Mouse (Mus musculus) neural tube, embryonic 14.5 days (tissue): ENCODE data around the gene Cpne5. TPM values are rescaled to one million over a fixed set of nuclear protein-coding genes. Genes with fewer than 3 reads are reported as not detected.
A peak's percentile ranks its signal among the peaks of the same experiment; 100 is the strongest.

ENCODE experiments used
- ATAC-seq: fragments of 200-750 bp; cut with Nextera tagmentation; 2 replicates; pipeline ENCODE4 v1.8.0; 2017; ENCODE audit warnings: low read depth, mild to moderate bottlenecking, moderate TSS enrichment, moderate library complexity
- H3K27ac ChIP-seq: fragments of 300-500 bp; sonication (generic); 2 replicates; pipeline ENCODE4 v1.5.1; 2014; ENCODE audit warnings: low read depth, mild to moderate bottlenecking, control low read depth, low read length, moderate library complexity, mixed read lengths
- H3K27me3 ChIP-seq: fragments of 300-500 bp; sonication (generic); 2 replicates; pipeline ENCODE4 v1.6.1; 2014; ENCODE audit warnings: low read length; ENCODE audit not compliant: control insufficient read depth, insufficient read depth
- H3K36me3 ChIP-seq: fragments of 300-500 bp; sonication (generic); 2 replicates; pipeline ENCODE4 v1.6.1; 2014; ENCODE audit warnings: low read length, mixed read lengths; ENCODE audit not compliant: control insufficient read depth, insufficient read depth
- H3K4me1 ChIP-seq: fragments of 300-500 bp; sonication (generic); 2 replicates; pipeline ENCODE4 v1.6.1; 2014; ENCODE audit warnings: low read length; ENCODE audit not compliant: control insufficient read depth, insufficient read depth
- H3K4me2 ChIP-seq: fragments of 300-500 bp; sonication (generic); 2 replicates; pipeline ENCODE4 v1.6.1; 2014; ENCODE audit warnings: mild to moderate bottlenecking, low read depth, low read length, control low read depth
- H3K4me3 ChIP-seq: fragments of 300-500 bp; sonication (generic); 2 replicates; pipeline ENCODE4 v1.5.1; 2014; ENCODE audit warnings: low read depth, low read length, control low read depth, mixed read lengths
- H3K9ac ChIP-seq: fragments of 300-500 bp; sonication (generic); replicated peaks from 2 replicates; pipeline ENCODE4 v1.6.1; 2014; ENCODE audit warnings: low read depth, mild to moderate bottlenecking, control low read depth, low read length, mixed read lengths
- H3K9me3 ChIP-seq: fragments of 300-500 bp; sonication (generic); 2 replicates; pipeline ENCODE4 v1.6.1; 2016; ENCODE audit warnings: low read length; ENCODE audit not compliant: control insufficient read depth
- WGBS: fragments of 180-500 bp; shearing (Covaris S2); extraction: QIAGEN DNeasy Blood & Tissue Kit; methylation state at CpG from one replicate; pipeline ENCODE4 v1.1.7; 2014; 5-methylcytosine and 5-hydroxymethylcytosine counted together
- polyA plus RNA-seq: library from polyadenylated mRNA; unstranded; fragments of >200 nt; fragmentation: Nextera tagmentation; extraction: Ambion mirVana; gene quantifications from 2 replicates; pipeline ENCODE4 v1.2.1, GENCODE M21; 2014

Cpne5 gene
- polyA plus RNA-seq, 1 experiment from 2014 or later = 64.1 TPM

DNA sequence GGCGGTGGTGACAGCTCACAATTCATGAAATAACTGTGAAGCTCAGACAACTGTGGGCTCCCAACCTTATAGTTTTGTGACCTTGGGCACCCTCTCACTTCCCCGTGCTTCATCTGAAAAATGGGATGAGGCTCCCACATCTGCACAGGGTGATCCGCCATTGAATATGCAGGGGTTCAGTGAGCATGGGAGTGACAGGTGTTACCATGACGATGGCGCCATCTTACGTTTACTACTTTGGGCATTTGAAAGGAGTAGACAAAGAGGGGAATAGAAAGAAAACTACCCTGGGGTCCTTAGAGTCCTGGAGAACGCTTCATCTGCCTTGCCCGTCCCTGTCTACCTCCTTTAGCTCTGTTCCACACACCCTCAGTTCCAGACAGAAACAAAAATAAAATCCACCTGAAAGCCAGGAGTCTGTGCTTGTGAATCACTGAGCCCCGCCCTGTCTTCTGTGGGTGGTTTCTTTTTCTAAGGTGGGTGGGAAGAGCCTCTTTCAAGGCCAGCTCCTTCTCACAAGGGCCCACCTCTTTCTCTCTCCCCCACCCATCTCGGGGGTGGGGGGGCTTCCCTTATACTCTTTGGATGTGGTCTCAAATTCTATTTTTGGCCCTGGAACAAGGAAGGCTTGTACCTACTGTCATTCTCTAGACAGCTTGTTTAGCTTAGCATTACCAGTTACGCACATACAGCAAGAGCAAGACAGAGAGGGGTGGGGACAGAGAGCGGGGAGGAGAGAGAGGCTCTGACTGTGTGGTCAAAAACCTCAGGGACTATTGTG lies 82.4 kb downstream of the Cpne5 start:
- H3K4me1 ChIP-seq = peaks cover 9% of the 10 kb centered on the region; the same call in 1 of the 2 replicates
- no peak for ATAC-seq
- 61% methylated on average over 12 of the region's 12 CpGs for WGBS
- H3K36me3 ChIP-seq = no peaks in the 10 kb centered on the region
- 0 out of 2 replicates have a peak overlapping the region, but pooled peaks have one; percentile 8 for H3K9ac ChIP-seq
- H3K4me3 ChIP-seq = no peak overlapping the region
- H3K27ac ChIP-seq = no peak overlapping the region
- no peaks in the 10 kb centered on the region for H3K27me3 ChIP-seq
- no peak overlapping the region for H3K4me2 ChIP-seq
- no peaks in the 10 kb centered on the region for H3K9me3 ChIP-seq

DNA sequence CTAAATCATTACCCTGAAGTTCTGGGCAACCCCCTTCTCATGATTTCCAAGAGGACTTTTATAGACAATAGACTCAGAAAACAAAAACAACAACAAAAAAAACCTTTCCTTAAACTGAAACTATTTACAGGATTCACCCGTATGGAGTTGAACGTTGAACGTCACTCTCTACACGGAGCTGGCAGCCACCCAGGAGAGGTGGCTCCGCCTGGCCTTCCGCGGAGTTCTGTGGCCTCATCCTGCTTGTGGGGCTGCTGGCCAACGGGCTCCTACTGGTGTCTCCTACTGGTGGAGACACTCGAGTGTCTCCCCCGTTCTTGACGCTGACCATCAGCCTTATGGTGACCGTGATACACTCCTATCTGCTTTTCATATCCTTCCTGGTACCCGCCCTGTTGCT lies 83.7 kb downstream of the Cpne5 start:
- Histone ChIP-seq H3K9me3 (no peaks in the 10 kb centered on the region), H3K27me3 (no peaks in the 10 kb centered on the region), H3K4me2 (no peak overlapping the region), H3K36me3 (no peaks in the 10 kb centered on the region), H3K27ac (no peak overlapping the region), H3K4me1 (peaks cover 9% of the 10 kb centered on the region; the same call in 1 of the 2 replicates), H3K9ac (no peak overlapping the region), H3K4me3 (no peak overlapping the region)
- 87% methylated on average over 13 of the region's 13 CpGs for WGBS
- ATAC-seq = no peak

DNA sequence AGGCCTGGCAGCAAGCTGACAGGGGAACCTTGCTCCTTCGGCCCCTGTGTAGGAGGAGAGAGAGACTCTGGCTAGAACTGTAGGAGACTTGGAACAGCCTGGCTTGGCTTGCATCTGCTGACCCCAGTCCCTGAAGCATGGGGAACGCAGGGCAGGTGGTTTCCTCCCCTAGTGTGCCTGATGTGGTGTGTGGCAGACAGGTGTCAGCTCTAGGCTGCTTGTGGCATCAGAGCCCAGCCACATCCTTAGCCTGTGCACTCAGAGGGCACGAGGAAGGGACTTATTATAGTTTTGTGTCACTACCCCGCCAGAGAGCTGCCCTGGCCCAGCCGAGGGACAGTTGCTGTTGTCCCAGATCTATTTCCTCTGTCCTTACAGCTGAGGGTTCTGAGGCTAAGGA lies 85.4 kb downstream of the Cpne5 start:
- Histone ChIP-seq H3K9ac (no peak overlapping the region), H3K27me3 (no peaks in the 10 kb centered on the region), H3K36me3 (no peaks in the 10 kb centered on the region), H3K27ac (no peak overlapping the region), H3K4me3 (no peak overlapping the region), H3K4me2 (no peak overlapping the region), H3K4me1 (peaks cover 9% of the 10 kb centered on the region; the same call in 1 of the 2 replicates), H3K9me3 (no peaks in the 10 kb centered on the region)
- no peak for ATAC-seq
- 89% methylated on average over 5 of the region's 5 CpGs for WGBS

DNA sequence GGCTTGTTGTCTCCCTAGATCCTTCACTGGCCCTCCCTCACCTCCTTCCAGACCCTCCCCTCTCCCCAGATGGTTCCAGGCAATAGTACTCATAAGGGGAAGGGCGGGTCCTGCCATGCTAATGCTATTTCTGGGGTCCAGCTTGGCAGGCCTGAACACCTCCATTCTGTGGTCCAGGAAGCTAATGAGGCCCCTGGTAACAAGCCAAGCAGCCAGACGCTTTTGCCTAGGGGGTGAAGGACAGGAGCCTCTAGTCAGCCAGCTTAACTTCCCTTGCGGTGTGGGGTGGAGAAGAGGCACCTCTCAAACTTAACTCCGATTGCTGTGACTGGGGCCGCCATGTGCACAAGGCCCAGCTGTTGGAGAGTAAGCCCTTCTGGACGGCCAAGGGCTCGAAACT lies 88.2 kb downstream of the Cpne5 start:
- no peaks in the 10 kb centered on the region for H3K4me1 ChIP-seq
- no peak overlapping the region for H3K4me3 ChIP-seq
- no peaks in the 10 kb centered on the region for H3K27me3 ChIP-seq
- H3K9me3 ChIP-seq = no peaks in the 10 kb centered on the region
- H3K4me2 ChIP-seq = no peak overlapping the region
- ATAC-seq = no peak
- H3K9ac ChIP-seq = no peak overlapping the region
- no peaks in the 10 kb centered on the region for H3K36me3 ChIP-seq
- WGBS = 76% methylated on average over 7 of the region's 7 CpGs
- H3K27ac ChIP-seq = no peak overlapping the region

DNA sequence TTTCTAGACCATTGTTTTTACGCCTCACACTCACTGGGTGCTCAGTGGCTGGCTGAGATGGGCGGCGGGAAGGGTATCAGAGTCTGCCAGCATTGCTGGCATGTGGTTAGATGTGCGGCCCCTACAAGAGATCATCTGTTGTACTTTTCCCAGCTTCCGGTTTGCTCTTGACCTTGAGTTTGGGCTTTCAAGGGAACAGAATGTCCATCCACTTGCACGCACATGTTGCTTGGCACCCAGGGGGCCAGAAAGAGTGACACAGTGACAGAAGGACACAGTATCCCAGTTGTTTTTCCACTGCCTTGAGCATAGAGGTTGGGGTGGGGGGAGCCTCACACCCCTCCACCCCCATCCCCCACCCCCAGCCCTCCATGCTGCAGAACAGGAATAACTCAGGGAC lies 90.2 kb downstream of the Cpne5 start:
- no peak overlapping the region for H3K4me3 ChIP-seq
- H3K9ac ChIP-seq = no peak overlapping the region
- H3K27me3 ChIP-seq = no peaks in the 10 kb centered on the region
- H3K9me3 ChIP-seq = no peaks in the 10 kb centered on the region
- no peak overlapping the region for H3K27ac ChIP-seq
- 75% methylated on average over 6 of the region's 6 CpGs for WGBS
- no peaks in the 10 kb centered on the region for H3K4me1 ChIP-seq
- H3K4me2 ChIP-seq = no peak overlapping the region
- no peaks in the 10 kb centered on the region for H3K36me3 ChIP-seq
- ATAC-seq = no peak

DNA sequence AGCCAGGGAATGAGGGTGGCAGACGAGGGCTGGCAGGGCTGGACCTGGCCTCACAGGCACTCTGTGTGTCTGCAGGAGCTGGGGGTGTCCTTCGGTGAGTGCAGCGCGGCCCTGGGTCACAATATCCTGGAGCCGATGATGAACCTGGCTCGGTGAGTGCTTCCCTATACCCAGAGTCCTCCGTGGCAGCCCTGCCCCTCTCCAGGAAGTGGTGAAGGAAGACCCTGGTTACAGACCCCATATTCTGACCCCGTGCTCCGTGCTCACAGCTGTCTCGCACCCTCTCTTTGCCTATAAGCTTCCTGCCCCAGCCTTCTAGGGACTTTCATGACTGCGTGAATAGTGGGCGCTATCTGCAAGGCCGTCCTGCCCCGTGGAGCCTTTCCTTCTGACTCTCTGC lies 90.7 kb downstream of the Cpne5 start:
- H3K27me3 ChIP-seq = no peaks in the 10 kb centered on the region
- 84% methylated on average over 14 of the region's 14 CpGs for WGBS
- H3K36me3 ChIP-seq = no peaks in the 10 kb centered on the region
- ATAC-seq = no peak
- no peaks in the 10 kb centered on the region for H3K9me3 ChIP-seq
- H3K4me3 ChIP-seq = no peak overlapping the region
- no peaks in the 10 kb centered on the region for H3K4me1 ChIP-seq
- H3K4me2 ChIP-seq = no peak overlapping the region
- no peak overlapping the region for H3K27ac ChIP-seq
- H3K9ac ChIP-seq = no peak overlapping the region

DNA sequence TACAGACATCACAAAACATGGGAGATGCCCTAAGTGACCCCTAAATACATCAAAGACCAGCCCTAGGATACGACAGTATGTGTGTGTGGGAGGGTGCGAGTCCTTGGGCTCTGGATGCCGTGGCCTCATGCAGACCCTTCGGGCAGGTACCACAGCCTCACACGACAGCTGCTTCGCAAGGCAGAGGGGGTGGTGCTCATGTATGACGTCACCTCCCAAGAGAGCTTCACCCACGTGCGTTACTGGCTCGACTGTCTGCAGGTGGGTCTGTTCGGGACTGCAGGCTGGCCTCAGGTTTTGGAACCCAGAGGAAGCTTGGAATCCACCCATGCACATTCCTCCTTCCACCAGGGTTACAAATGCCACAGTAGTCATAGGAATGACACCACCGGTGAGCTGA lies 92.9 kb downstream of the Cpne5 start:
- Histone ChIP-seq H3K4me2 (no peak overlapping the region), H3K4me3 (no peak overlapping the region), H3K27ac (no peak overlapping the region), H3K9me3 (no peaks in the 10 kb centered on the region), H3K27me3 (no peaks in the 10 kb centered on the region), H3K36me3 (no peaks in the 10 kb centered on the region), H3K4me1 (no peaks in the 10 kb centered on the region), H3K9ac (no peak overlapping the region)
- WGBS = 96% methylated on average over 12 of the region's 12 CpGs
- ATAC-seq = no peak

DNA sequence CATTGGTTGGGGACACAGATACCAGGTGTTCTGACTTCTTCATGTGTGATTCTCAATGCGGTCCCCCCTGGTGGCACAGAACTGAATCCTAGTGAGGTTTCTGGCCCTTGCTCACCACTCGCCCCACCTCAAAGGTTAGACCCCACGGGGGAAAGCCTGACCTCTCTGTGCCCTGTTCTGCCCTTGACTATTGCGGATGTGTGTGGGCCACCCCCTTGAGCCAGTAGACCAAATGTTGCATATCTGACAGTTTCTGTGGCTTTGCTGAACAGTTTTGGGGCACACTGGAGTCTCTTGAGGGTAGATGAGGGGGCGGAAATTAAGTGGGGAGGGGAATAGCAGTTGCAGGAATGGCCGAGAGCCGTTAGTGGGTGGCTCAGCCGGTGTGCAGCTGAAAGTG lies 94.7 kb downstream of the Cpne5 start:
- H3K4me1 ChIP-seq = no peaks in the 10 kb centered on the region
- no peak overlapping the region for H3K4me2 ChIP-seq
- H3K9me3 ChIP-seq = no peaks in the 10 kb centered on the region
- H3K9ac ChIP-seq = no peak overlapping the region
- no peaks in the 10 kb centered on the region for H3K27me3 ChIP-seq
- no peaks in the 10 kb centered on the region for H3K36me3 ChIP-seq
- no peak for ATAC-seq
- 86% methylated on average over 8 of the region's 8 CpGs for WGBS
- H3K4me3 ChIP-seq = no peak overlapping the region
- no peak overlapping the region for H3K27ac ChIP-seq

DNA sequence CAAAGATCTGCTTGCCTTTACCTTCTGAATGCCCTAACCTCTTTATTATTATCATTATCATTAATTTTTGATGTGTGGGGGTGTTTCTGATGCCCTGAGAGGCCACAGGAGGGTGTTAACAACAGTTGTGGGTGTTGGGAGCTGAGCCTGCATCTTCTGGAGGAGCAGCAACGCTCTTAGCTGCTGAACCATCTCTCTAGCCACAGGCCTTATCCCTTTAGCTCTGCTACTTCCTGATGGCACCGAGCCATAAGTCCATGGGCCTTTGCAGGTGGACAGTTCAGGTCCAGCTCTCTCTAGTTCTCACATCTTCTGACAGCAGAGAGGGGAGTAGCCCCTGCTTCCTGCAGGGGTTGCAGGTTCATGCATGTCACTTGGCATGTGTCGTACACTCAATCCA lies 96.4 kb downstream of the Cpne5 start:
- Histone ChIP-seq H3K9ac (no peak overlapping the region), H3K36me3 (no peaks in the 10 kb centered on the region), H3K4me3 (no peak overlapping the region), H3K9me3 (no peaks in the 10 kb centered on the region), H3K4me2 (no peak overlapping the region), H3K27me3 (no peaks in the 10 kb centered on the region), H3K27ac (no peak overlapping the region), H3K4me1 (no peaks in the 10 kb centered on the region)
- no peak for ATAC-seq
- 87% methylated on average over 3 of the region's 3 CpGs for WGBS
